Mouse (Mus musculus): ENCODE data around the gene Ccdc33. TPM values are rescaled to one million over a fixed set of nuclear protein-coding genes. Genes with fewer than 3 reads are reported as not detected.
A peak's percentile ranks its signal among the peaks of the same experiment; 100 is the strongest.

Gene Ccdc33
- polyA plus RNA-seq, 1 experiment from 2014 or later: 0.33 TPM

GRCm38 (mm10) chr9:58042391-58042790, 76.2 kb downstream of the Ccdc33 start:
- H3K4me1 ChIP-seq (replicated peaks): peaks cover 78% of the 10 kb centered on the region
- H3K27me3 ChIP-seq: peaks cover 20% of the 10 kb centered on the region
- H3K27ac ChIP-seq (replicated peaks): peak overlapping the region; percentile 80
- H3K4me3 ChIP-seq: no peak overlapping the region
- no peak for ATAC-seq (ENCODE audit: low read depth)
- H3K4me2 ChIP-seq: no peak overlapping the region
- no peaks in the 10 kb centered on the region for H3K36me3 ChIP-seq
- H3K9me3 ChIP-seq: no peaks in the 10 kb centered on the region
- 21% methylated on average over 10 of the region's 10 CpGs for WGBS
- peak overlapping the region; percentile 23; the same call in 1 of the 2 replicates for H3K9ac ChIP-seq

GRCm38 (mm10) chr9:58040977-58041376, 77.6 kb downstream of the Ccdc33 start:
- Histone ChIP-seq H3K36me3 (no peaks in the 10 kb centered on the region), H3K4me2 (no peak overlapping the region), H3K4me3 (no peak overlapping the region), H3K27me3 (peaks cover 34% of the 10 kb centered on the region), H3K9ac (0 out of 2 replicates have a peak overlapping the region, but pooled peaks have one; percentile 0), H3K4me1 (replicated peaks) (peaks cover 66% of the 10 kb centered on the region), H3K27ac (replicated peaks) (peak overlapping the region; percentile 24; the same call in 1 of the 2 replicates), H3K9me3 (no peaks in the 10 kb centered on the region)
- no peak for ATAC-seq (ENCODE audit: low read depth)
- 13% methylated on average over 4 of the region's 4 CpGs for WGBS

- H3K4me1 ChIP-seq (replicated peaks): peaks cover 43% of the 10 kb centered on the region
- H3K36me3 ChIP-seq: no peaks in the 10 kb centered on the region
- no peak overlapping the region for H3K9ac ChIP-seq
- H3K4me2 ChIP-seq: no peak overlapping the region
- ATAC-seq (ENCODE audit: low read depth): peak; percentile 84
- no peak overlapping the region for H3K27ac ChIP-seq (replicated peaks)
- H3K4me3 ChIP-seq: no peak overlapping the region
- WGBS: 16% methylated on average over 19 of the region's 19 CpGs
- H3K9me3 ChIP-seq: no peaks in the 10 kb centered on the region
- H3K27me3 ChIP-seq: peaks cover 36% of the 10 kb centered on the region
These were observed 80.0 kb downstream of the Ccdc33 start for GRCm38 (mm10) chr9:58038500-58039168.

- Histone ChIP-seq H3K4me1 (replicated peaks) (peaks cover 26% of the 10 kb centered on the region), H3K27me3 (peaks cover 36% of the 10 kb centered on the region), H3K9me3 (no peaks in the 10 kb centered on the region), H3K4me2 (no peak overlapping the region), H3K4me3 (no peak overlapping the region), H3K27ac (replicated peaks) (no peak overlapping the region), H3K36me3 (no peaks in the 10 kb centered on the region), H3K9ac (no peak overlapping the region)
- WGBS: 81% methylated on average over 4 of the region's 4 CpGs
- ATAC-seq (ENCODE audit: low read depth): no peak
These were observed 81.7 kb downstream of the Ccdc33 start for GRCm38 (mm10) chr9:58036961-58037360.

- no peak overlapping the region for H3K4me2 ChIP-seq
- H3K9me3 ChIP-seq: no peaks in the 10 kb centered on the region
- H3K27me3 ChIP-seq: peaks cover 36% of the 10 kb centered on the region
- no peaks in the 10 kb centered on the region for H3K36me3 ChIP-seq
- peaks cover 18% of the 10 kb centered on the region for H3K4me1 ChIP-seq (replicated peaks)
- WGBS: 74% methylated on average over 7 of the region's 7 CpGs
- no peak overlapping the region for H3K9ac ChIP-seq
- no peak overlapping the region for H3K4me3 ChIP-seq
- ATAC-seq (ENCODE audit: low read depth): no peak
- H3K27ac ChIP-seq (replicated peaks): no peak overlapping the region
These were observed 82.5 kb downstream of the Ccdc33 start for GRCm38 (mm10) chr9:58035951-58036698.

- H3K9ac ChIP-seq: no peak overlapping the region
- no peaks in the 10 kb centered on the region for H3K36me3 ChIP-seq
- no peaks in the 10 kb centered on the region for H3K9me3 ChIP-seq
- H3K4me1 ChIP-seq (replicated peaks): peaks cover 12% of the 10 kb centered on the region
- no peak overlapping the region for H3K4me2 ChIP-seq
- H3K4me3 ChIP-seq: no peak overlapping the region
- no peak overlapping the region for H3K27ac ChIP-seq (replicated peaks)
- WGBS: 68% methylated on average over 2 of the region's 2 CpGs
- H3K27me3 ChIP-seq: peaks cover 36% of the 10 kb centered on the region
- no peak for ATAC-seq (ENCODE audit: low read depth)
These were observed 83.1 kb downstream of the Ccdc33 start for GRCm38 (mm10) chr9:58035519-58035918.

- peaks cover 11% of the 10 kb centered on the region for H3K27me3 ChIP-seq
- H3K4me3 ChIP-seq: no peak overlapping the region
- H3K4me1 ChIP-seq (replicated peaks): no peaks in the 10 kb centered on the region
- no peaks in the 10 kb centered on the region for H3K36me3 ChIP-seq
- 80% methylated on average over 5 of the region's 5 CpGs for WGBS
- no peak overlapping the region for H3K9ac ChIP-seq
- no peak overlapping the region for H3K4me2 ChIP-seq
- no peak for ATAC-seq (ENCODE audit: low read depth)
- H3K9me3 ChIP-seq: no peaks in the 10 kb centered on the region
- H3K27ac ChIP-seq (replicated peaks): no peak overlapping the region
These were observed 86.7 kb downstream of the Ccdc33 start for GRCm38 (mm10) chr9:58031895-58032294.

GRCm38 (mm10) chr9:58029635-58030034, 89.0 kb downstream of the Ccdc33 start:
- Histone ChIP-seq H3K4me1 (replicated peaks) (no peaks in the 10 kb centered on the region), H3K4me2 (no peak overlapping the region), H3K27me3 (no peaks in the 10 kb centered on the region), H3K27ac (replicated peaks) (no peak overlapping the region), H3K4me3 (no peak overlapping the region), H3K36me3 (no peaks in the 10 kb centered on the region), H3K9ac (no peak overlapping the region), H3K9me3 (no peaks in the 10 kb centered on the region)
- ATAC-seq (ENCODE audit: low read depth): no peak
- WGBS: 85% methylated on average over 6 of the region's 6 CpGs

GRCm38 (mm10) chr9:58028841-58029240, 89.8 kb downstream of the Ccdc33 start:
- no peak for ATAC-seq (ENCODE audit: low read depth)
- no peaks in the 10 kb centered on the region for H3K9me3 ChIP-seq
- WGBS: 75% methylated on average over 5 of the region's 5 CpGs
- no peak overlapping the region for H3K4me3 ChIP-seq
- H3K9ac ChIP-seq: no peak overlapping the region
- no peaks in the 10 kb centered on the region for H3K4me1 ChIP-seq (replicated peaks)
- no peaks in the 10 kb centered on the region for H3K27me3 ChIP-seq
- no peaks in the 10 kb centered on the region for H3K36me3 ChIP-seq
- no peak overlapping the region for H3K4me2 ChIP-seq
- H3K27ac ChIP-seq (replicated peaks): no peak overlapping the region

- Histone ChIP-seq H3K4me2 (no peak overlapping the region), H3K4me1 (replicated peaks) (no peaks in the 10 kb centered on the region), H3K4me3 (no peak overlapping the region), H3K36me3 (no peaks in the 10 kb centered on the region), H3K9me3 (no peaks in the 10 kb centered on the region), H3K27me3 (0 out of 2 replicates have a peak, but pooled peaks cover 6% of the 10 kb centered on the region), H3K27ac (replicated peaks) (no peak overlapping the region), H3K9ac (no peak overlapping the region)
- 24% methylated on average over 2 of the region's 2 CpGs for WGBS
- no peak for ATAC-seq (ENCODE audit: low read depth)
These were observed 91.0 kb downstream of the Ccdc33 start for GRCm38 (mm10) chr9:58027426-58028180.

- Histone ChIP-seq H3K27me3 (0 out of 2 replicates have a peak, but pooled peaks cover 6% of the 10 kb centered on the region), H3K36me3 (no peaks in the 10 kb centered on the region), H3K4me3 (no peak overlapping the region), H3K9me3 (no peaks in the 10 kb centered on the region), H3K4me2 (no peak overlapping the region), H3K4me1 (replicated peaks) (no peaks in the 10 kb centered on the region), H3K27ac (replicated peaks) (no peak overlapping the region), H3K9ac (no peak overlapping the region)
- WGBS: 93% methylated on average over 9 of the region's 9 CpGs
- no peak for ATAC-seq (ENCODE audit: low read depth)
These were observed 92.6 kb downstream of the Ccdc33 start for GRCm38 (mm10) chr9:58025995-58026394.

- Histone ChIP-seq H3K27ac (replicated peaks) (no peak overlapping the region), H3K9me3 (no peaks in the 10 kb centered on the region), H3K9ac (no peak overlapping the region), H3K4me3 (no peak overlapping the region), H3K36me3 (no peaks in the 10 kb centered on the region), H3K4me1 (replicated peaks) (no peaks in the 10 kb centered on the region), H3K4me2 (no peak overlapping the region), H3K27me3 (0 out of 2 replicates have a peak, but pooled peaks cover 2% of the 10 kb centered on the region)
- WGBS: 83% methylated on average over 5 of the region's 5 CpGs
- no peak for ATAC-seq (ENCODE audit: low read depth)
These were observed 100.2 kb downstream of the Ccdc33 start for GRCm38 (mm10) chr9:58018385-58018784.
